Mouse (Mus musculus) CH12.LX (cell line): ENCODE data around the gene Gm26602. TPM values are rescaled to one million over a fixed set of nuclear protein-coding genes. Genes with fewer than 3 reads are reported as not detected.

Source experiments
- DNase-seq: peaks from one replicate; pipeline ENCODE4 v3.0.0-alpha.2; 2013; ENCODE audit errors: extremely low read depth
- H3K27ac ChIP-seq: 2 replicates; pipeline ENCODE4 v1.5.1; 2012; ENCODE audit warnings: low read depth, mild to moderate bottlenecking, control low read depth, moderate library complexity; ENCODE audit not compliant: insufficient read depth
- H3K27me3 ChIP-seq: replicated peaks from 2 replicates; pipeline ENCODE3; 2012; ENCODE audit warnings: inconsistent platforms
- H3K36me3 ChIP-seq, 2 experiments: replicated peaks in 1 of 2; 2 replicates each; pipeline versions ENCODE3 to v1.6.1; 2012; ENCODE audit warnings: inconsistent platforms in 1 of 2, low read length in 1 of 2, mild to moderate bottlenecking in 1 of 2, mixed read lengths in 1 of 2, moderate library complexity in 1 of 2; ENCODE audit not compliant: control insufficient read depth in 1 of 2, insufficient read depth in 1 of 2
- H3K4me1 ChIP-seq, 2 experiments: 2 replicates each; pipeline ENCODE4 v1.6.1; 2012; ENCODE audit warnings: inconsistent platforms in 1 of 2, moderate library complexity in 1 of 2; ENCODE audit not compliant: insufficient read depth in 2 of 2, control insufficient read depth in 1 of 2
- H3K4me2 ChIP-seq: 2 replicates; pipeline ENCODE4 v1.6.1; 2012; ENCODE audit warnings: low read depth, mild to moderate bottlenecking, control low read depth; ENCODE audit not compliant: poor library complexity, insufficient read depth, severe bottlenecking
- H3K4me3 ChIP-seq, 3 experiments: fragments of 150-350 bp in 1 of 3; sonication (generic) in 1 of 3; replicated peaks in 1 of 3; 2 replicates each; pipeline versions ENCODE3 to v1.5.1; 2011 to 2012; ENCODE audit warnings: low read depth in 2 of 3, low read length in 2 of 3, mild to moderate bottlenecking in 2 of 3, moderate library complexity in 2 of 3, control low read depth in 1 of 3, improper control_type of control experiment in 1 of 3, inconsistent platforms in 1 of 3, mixed read lengths in 1 of 3; ENCODE audit not compliant: poor library complexity in 1 of 3
- H3K79me2 ChIP-seq: replicated peaks from 2 replicates; pipeline ENCODE4 v1.6.1; 2012; ENCODE audit warnings: mild to moderate bottlenecking, moderate library complexity; ENCODE audit not compliant: control insufficient read depth, poor library complexity, insufficient read depth, severe bottlenecking; ENCODE audit errors: extremely low read depth
- H3K9ac ChIP-seq: 2 replicates; pipeline ENCODE4 v1.6.1; 2012; ENCODE audit warnings: low read depth, mild to moderate bottlenecking, control low read depth, moderate library complexity; ENCODE audit not compliant: insufficient read depth
- H3K9me3 ChIP-seq: replicated peaks from 2 replicates; pipeline ENCODE3; 2012; ENCODE audit warnings: low read length, inconsistent platforms, mixed read lengths
- BHLHE40 ChIP-seq: IDR thresholded peaks from 2 replicates; pipeline ENCODE4 v1.6.1; 2011; ENCODE audit warnings: mild to moderate bottlenecking, low read depth, low read length, improper control_type of control experiment
- CHD2 ChIP-seq: IDR thresholded peaks from 2 replicates; pipeline ENCODE4 v1.6.1; 2011; ENCODE audit warnings: low read length, improper control_type of control experiment
- CTCF ChIP-seq, 2 experiments: IDR thresholded peaks in 1 of 2; conservative IDR thresholded peaks in 1 of 2; 2 replicates each; pipeline ENCODE4 v1.5.1; 2011 to 2012; ENCODE audit warnings: low read depth in 2 of 2, low read length in 2 of 2, improper control_type of control experiment in 1 of 2, inconsistent platforms in 1 of 2, mild to moderate bottlenecking in 1 of 2, moderate library complexity in 1 of 2
- E2F4 ChIP-seq: IDR thresholded peaks from 2 replicates; pipeline ENCODE4 v1.6.1; 2011; ENCODE audit warnings: low read depth, low read length, improper control_type of control experiment; ENCODE audit not compliant: insufficient replicate concordance
- ELF1 ChIP-seq: IDR thresholded peaks from 2 replicates; pipeline ENCODE4 v1.6.1; 2014; ENCODE audit warnings: low read depth, mild to moderate bottlenecking, inconsistent platforms, low read length, improper control_type of control experiment
- EP300 ChIP-seq: IDR thresholded peaks from 2 replicates; pipeline ENCODE4 v1.6.1; 2011; ENCODE audit warnings: low read length, improper control_type of control experiment
- ETS1 ChIP-seq: conservative IDR thresholded peaks from 2 replicates; pipeline ENCODE4 v1.6.1; 2012; ENCODE audit warnings: low read depth, mild to moderate bottlenecking, inconsistent platforms, low read length, improper control_type of control experiment, moderate library complexity
- GABPA ChIP-seq: IDR thresholded peaks from 2 replicates; pipeline ENCODE4 v1.6.1; 2012; ENCODE audit warnings: low read depth, low read length, improper control_type of control experiment, inconsistent platforms; ENCODE audit not compliant: insufficient replicate concordance
- HCFC1 ChIP-seq: IDR thresholded peaks from 2 replicates; pipeline ENCODE4 v1.6.1; 2012; ENCODE audit warnings: low read depth, mild to moderate bottlenecking, inconsistent platforms, low read length, improper control_type of control experiment
- IRF4 ChIP-seq: IDR thresholded peaks from 2 replicates; pipeline ENCODE4 v1.6.1; 2014; ENCODE audit warnings: low read depth, mild to moderate bottlenecking, inconsistent platforms, low read length, improper control_type of control experiment
- JUN ChIP-seq: IDR thresholded peaks from 2 replicates; pipeline ENCODE4 v1.6.1; 2011; ENCODE audit warnings: low read depth, mild to moderate bottlenecking, low read length, improper control_type of control experiment, moderate library complexity; ENCODE audit not compliant: insufficient read depth
- JUND ChIP-seq: conservative IDR thresholded peaks from 2 replicates; pipeline ENCODE4 v1.6.1; 2011; ENCODE audit warnings: low read depth, low read length, improper control_type of control experiment
- MAFK ChIP-seq: IDR thresholded peaks from 2 replicates; pipeline ENCODE4 v1.6.1; 2011; ENCODE audit warnings: low read length, improper control_type of control experiment; ENCODE audit not compliant: insufficient replicate concordance
- MAX ChIP-seq: IDR thresholded peaks from 2 replicates; pipeline ENCODE4 v1.6.1; 2011; ENCODE audit warnings: low read length, improper control_type of control experiment
- MEF2A ChIP-seq: IDR thresholded peaks from 2 replicates; pipeline ENCODE4 v1.6.1; 2014; ENCODE audit warnings: low read depth, mild to moderate bottlenecking, inconsistent platforms, low read length, improper control_type of control experiment, borderline replicate concordance
- MXI1 ChIP-seq: IDR thresholded peaks from 2 replicates; pipeline ENCODE4 v1.6.1; 2011; ENCODE audit warnings: mild to moderate bottlenecking, low read depth, low read length, improper control_type of control experiment
- MYC ChIP-seq: IDR thresholded peaks from 2 replicates; pipeline ENCODE4 v1.6.1; 2011; ENCODE audit warnings: low read depth, mild to moderate bottlenecking, improper control_type of control experiment, low read length
- NELFE ChIP-seq: IDR thresholded peaks from 2 replicates; pipeline ENCODE4 v1.6.1; 2011; ENCODE audit warnings: low read depth, low read length, improper control_type of control experiment
- PAX5 ChIP-seq: IDR thresholded peaks from 2 replicates; pipeline ENCODE4 v1.6.1; 2012; ENCODE audit warnings: low read length, inconsistent platforms, mixed read lengths
- POLR2AphosphoS2 ChIP-seq: IDR thresholded peaks from 2 replicates; pipeline ENCODE4 v1.6.1; 2011; ENCODE audit warnings: low read depth, low read length, improper control_type of control experiment
- RAD21 ChIP-seq: IDR thresholded peaks from 2 replicates; pipeline ENCODE4 v1.6.1; 2011; ENCODE audit warnings: low read depth, mild to moderate bottlenecking, low read length, improper control_type of control experiment, moderate library complexity
- SIN3A ChIP-seq: IDR thresholded peaks from 2 replicates; pipeline ENCODE4 v1.6.1; 2012; ENCODE audit warnings: low read length, improper control_type of control experiment, inconsistent platforms
- SMC3 ChIP-seq: IDR thresholded peaks from 2 replicates; pipeline ENCODE4 v1.6.1; 2011; ENCODE audit warnings: low read depth, low read length, improper control_type of control experiment
- TBP ChIP-seq: conservative IDR thresholded peaks from 2 replicates; pipeline ENCODE4 v1.6.1; 2011; ENCODE audit warnings: low read depth, low read length, improper control_type of control experiment
- TCF12 ChIP-seq: IDR thresholded peaks from 2 replicates; pipeline ENCODE4 v1.6.1; 2014; ENCODE audit warnings: low read depth, mild to moderate bottlenecking, inconsistent platforms, low read length, improper control_type of control experiment
- ZC3H11A ChIP-seq: IDR thresholded peaks from 2 replicates; pipeline ENCODE4 v1.6.1; 2012; ENCODE audit warnings: low read depth, mild to moderate bottlenecking, inconsistent platforms, low read length, improper control_type of control experiment
- ZKSCAN1 ChIP-seq: IDR thresholded peaks from 2 replicates; pipeline ENCODE4 v1.6.1; 2012; ENCODE audit warnings: low read depth, inconsistent platforms, low read length, improper control_type of control experiment, borderline replicate concordance
- ZMIZ1 ChIP-seq: IDR thresholded peaks from 2 replicates; pipeline ENCODE4 v1.6.1; 2012; ENCODE audit warnings: low read depth, mild to moderate bottlenecking, inconsistent platforms, low read length, improper control_type of control experiment
- ZNF384 ChIP-seq: IDR thresholded peaks from 2 replicates; pipeline ENCODE4 v1.6.1; 2012; ENCODE audit warnings: low read depth, low read length, improper control_type of control experiment, inconsistent platforms
- dilution Hi-C: fragments of 300-500 bp; cut with MboI; formaldehyde crosslinking; loops from 2 replicates; pipeline ENCODE4 v1.14.3; 2020; ENCODE audit warnings: low sequenced_read_pairs; ENCODE audit not compliant: extremely low pct_unique_long_range_greater_than_20kb, extremely low pct_ligation_motif_present
- in situ Hi-C: fragments of 300-500 bp; cut with MboI; formaldehyde crosslinking; loops from 3 replicates; pipeline ENCODE4 v1.14.3; 2019; ENCODE audit warnings: low sequenced_read_pairs, low pct_ligation_motif_present, low pct_unique_long_range_greater_than_20kb, mixed read lengths
- polyA plus RNA-seq: library from polyadenylated mRNA; unstranded; fragments of >175 nt; gene quantifications from 2 replicates; pipeline ENCODE4 v1.2.1, GENCODE M21; 2012; ENCODE audit warnings: low read depth; ENCODE audit not compliant: insufficient read length
- total RNA-seq, 2 experiments: library from RNA; depleted of rRNA; stranded (reverse); fragments of 300-350 nt in 1 of 2; fragments of >200 nt in 1 of 2; gene quantifications; 2 replicates each; pipeline ENCODE4 v1.2.3; 2012 to 2014

Gm26602 gene
- total and polyA plus RNA-seq, 3 experiments, result 8.1 TPM; not detected in 2

DNA sequence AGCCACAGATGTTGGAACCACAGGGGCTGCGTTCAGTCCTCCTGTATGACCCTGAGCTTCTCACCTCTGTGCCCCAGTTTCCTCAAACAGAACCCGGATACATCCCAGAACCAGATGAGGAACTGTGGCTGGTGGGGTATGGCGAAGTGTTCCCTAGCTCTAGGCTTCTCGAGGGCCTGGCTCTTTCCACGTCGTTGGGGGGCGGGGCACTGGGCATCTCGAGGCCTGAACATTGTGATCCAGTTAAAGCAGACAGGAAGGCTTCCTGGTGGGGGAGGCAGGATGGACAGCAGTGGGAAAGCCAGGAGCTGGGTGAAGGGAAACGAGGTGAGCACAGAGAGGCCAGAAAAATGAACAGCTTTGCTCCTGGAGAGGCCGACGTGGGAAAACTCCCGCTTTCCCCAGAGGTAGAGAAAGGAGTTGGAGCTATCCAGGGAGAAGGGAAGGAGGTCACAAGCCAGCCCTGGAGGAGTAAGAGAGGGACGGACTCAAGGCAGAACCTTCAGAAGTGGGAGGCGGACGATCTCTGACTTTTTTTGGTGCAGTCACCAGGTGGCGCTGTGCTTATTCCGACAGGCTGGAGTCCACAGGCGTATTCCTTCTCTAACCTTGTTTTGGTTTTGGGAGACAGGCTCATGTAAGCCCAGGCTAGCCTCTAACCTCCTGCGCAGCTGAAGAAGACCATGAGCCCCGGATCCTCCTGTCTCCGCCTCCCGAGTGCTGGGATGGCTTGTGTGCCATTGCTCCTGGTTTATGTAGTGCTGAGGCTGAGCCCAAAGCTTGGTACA is 27.2 kb upstream of the Gm26602 start:
- TF ChIP-seq BHLHE40 (no peak), NELFE (0 out of 2 replicates have a peak, but pooled peaks have one; percentile 17), ZC3H11A (no peak), ETS1 (no peak), TCF12 (no peak), RAD21 (peak; percentile 57), JUND (no peak), MYC (no peak; the same call in 1 of the 2 replicates), SMC3 (peak; percentile 80), IRF4 (peak; percentile 20; the same call in 1 of the 2 replicates), CTCF (conservative IDR thresholded peaks at IDR 0.05 in 1 of 2, IDR thresholded peaks at IDR 0.05 in 1 of 2; ENCODE audit: low read depth in 2 of 2, low read length in 2 of 2) (peak; percentile 81 to 83), PAX5 (no peak), EP300 (no peak), HCFC1 (peak; percentile 19; the same call in 1 of the 2 replicates)
- TF ChIP-seq, all 38 proteins: peak for 6
- in situ Hi-C loops, result no loop called here
- DNase-seq, result peak; percentile 79
- Histone ChIP-seq H3K4me3 (no peak overlapping the region), H3K27ac (no peak overlapping the region), H3K9me3 (no peaks in the 10 kb centered on the region), H3K36me3 (no peaks in the 10 kb centered on the region), H3K79me2 (no peaks in the 10 kb centered on the region), H3K9ac (no peak overlapping the region), H3K27me3 (peaks cover 5% of the 10 kb centered on the region), H3K4me1 (peaks cover 12 to 28% of the 10 kb centered on the region in 2 experiments), H3K4me2 (no peak overlapping the region)
- dilution Hi-C loops, result no loop called here

DNA sequence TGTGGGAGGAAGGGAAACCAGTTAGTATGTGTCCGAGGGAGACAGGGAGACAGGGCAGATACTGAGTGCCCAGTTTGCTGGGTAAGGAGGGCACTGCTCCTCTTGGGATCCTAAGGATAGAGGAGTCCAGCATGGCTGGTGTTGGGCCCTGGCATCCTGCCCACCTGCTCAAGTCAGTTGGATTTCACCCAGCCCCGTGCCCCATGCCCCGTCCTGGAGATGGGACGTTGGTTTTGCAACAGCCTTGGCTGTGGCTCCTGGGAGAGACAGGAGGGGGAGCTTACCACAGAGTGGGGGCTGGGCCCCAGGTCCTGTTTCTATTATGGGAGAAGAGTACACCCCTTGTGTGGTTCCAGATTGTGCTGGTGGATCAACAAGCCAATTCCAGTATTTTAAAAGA is 26.2 kb upstream of the Gm26602 start:
- Histone ChIP-seq H3K4me1 (peaks cover 12 to 26% of the 10 kb centered on the region in 2 experiments), H3K4me2 (no peak overlapping the region), H3K27ac (no peak overlapping the region), H3K79me2 (no peaks in the 10 kb centered on the region), H3K9ac (no peak overlapping the region), H3K4me3 (no peak overlapping the region)
- dilution Hi-C loops, result no loop called here
- DNase-seq, result no peak
- TF ChIP-seq BHLHE40, result no peak
- TF ChIP-seq MAFK, result no peak
- TF ChIP-seq ZNF384, result no peak
- no peak for TF ChIP-seq JUN
- no peak for TF ChIP-seq E2F4
- TF ChIP-seq TBP, result no peak
- no peak for TF ChIP-seq POLR2AphosphoS2
- TF ChIP-seq ZKSCAN1, result no peak
- no peak for TF ChIP-seq MEF2A
- no peak for TF ChIP-seq NELFE
- TF ChIP-seq CHD2, result no peak
- TF ChIP-seq GABPA, result no peak
- no peak for TF ChIP-seq TCF12
- no peak for TF ChIP-seq ZMIZ1
- TF ChIP-seq SIN3A, result no peak
- no peak for TF ChIP-seq MAX
- TF ChIP-seq EP300, result no peak
- no peak for TF ChIP-seq MXI1
- TF ChIP-seq ELF1, result no peak
- TF ChIP-seq, all 38 proteins: peak for 0
- in situ Hi-C loops, result no loop called here
- Histone ChIP-seq H3K36me3 (no peaks in the 10 kb centered on the region), H3K9me3 (no peaks in the 10 kb centered on the region), H3K27me3 (peaks cover 7% of the 10 kb centered on the region)
